Mouse (Mus musculus): ENCODE data around the gene Myh9. TPM values are rescaled to one million over a fixed set of nuclear protein-coding genes. Genes with fewer than 3 reads are reported as not detected.

Gene Myh9
- polyA plus RNA-seq, 1 experiment, result 95.0 TPM

- no peak for DNase-seq (ENCODE audit: low spot score)
Measured at GRCm38 (mm10) chr15:77828242-77828641, 13.7 kb downstream of the Myh9 start.

- DNase-seq (ENCODE audit: low spot score), result no peak
Measured at GRCm38 (mm10) chr15:77827794-77828193, 14.2 kb downstream of the Myh9 start.

GRCm38 (mm10) chr15:77827379-77827778 is 14.6 kb downstream of the Myh9 start:
- DNase-seq (ENCODE audit: low spot score), result no peak

GRCm38 (mm10) chr15:77825382-77825781 is 16.6 kb downstream of the Myh9 start:
- DNase-seq (ENCODE audit: low spot score), result no peak

- no peak for DNase-seq (ENCODE audit: low spot score)
Measured at GRCm38 (mm10) chr15:77824321-77824720, 17.7 kb downstream of the Myh9 start.

- DNase-seq (ENCODE audit: low spot score), result no peak
Measured at GRCm38 (mm10) chr15:77823634-77824033, 18.3 kb downstream of the Myh9 start.

- DNase-seq (ENCODE audit: low spot score), result no peak
Measured at GRCm38 (mm10) chr15:77823196-77823595, 18.8 kb downstream of the Myh9 start.

- no peak for DNase-seq (ENCODE audit: low spot score)
Measured at GRCm38 (mm10) chr15:77822671-77823070, 19.3 kb downstream of the Myh9 start.

- no peak for DNase-seq (ENCODE audit: low spot score)
Measured at GRCm38 (mm10) chr15:77822057-77822466, 19.9 kb downstream of the Myh9 start.

GRCm38 (mm10) chr15:77821424-77821823 is 20.6 kb downstream of the Myh9 start:
- DNase-seq (ENCODE audit: low spot score), result no peak

GRCm38 (mm10) chr15:77820480-77821163 is 21.4 kb downstream of the Myh9 start:
- DNase-seq (ENCODE audit: low spot score), result no peak

GRCm38 (mm10) chr15:77819894-77820387 is 22.0 kb downstream of the Myh9 start:
- DNase-seq (ENCODE audit: low spot score), result peak; percentile 56

GRCm38 (mm10) chr15:77818556-77819158 is 23.3 kb downstream of the Myh9 start:
- DNase-seq (ENCODE audit: low spot score), result no peak

- no peak for DNase-seq (ENCODE audit: low spot score)
Measured at GRCm38 (mm10) chr15:77817417-77817816, 24.6 kb downstream of the Myh9 start.

GRCm38 (mm10) chr15:77816601-77816950 is 25.4 kb downstream of the Myh9 start:
- DNase-seq (ENCODE audit: low spot score), result no peak

- DNase-seq (ENCODE audit: low spot score), result peak; percentile 54
Measured at GRCm38 (mm10) chr15:77815867-77816600, 25.9 kb downstream of the Myh9 start.

GRCm38 (mm10) chr15:77813639-77814375 is 28.2 kb downstream of the Myh9 start:
- DNase-seq (ENCODE audit: low spot score), result no peak

GRCm38 (mm10) chr15:77812578-77812977 is 29.4 kb downstream of the Myh9 start:
- no peak for DNase-seq (ENCODE audit: low spot score)

- DNase-seq (ENCODE audit: low spot score), result no peak
Measured at GRCm38 (mm10) chr15:77811099-77811760, 30.7 kb downstream of the Myh9 start.

GRCm38 (mm10) chr15:77810416-77811098 is 31.4 kb downstream of the Myh9 start:
- no peak for DNase-seq (ENCODE audit: low spot score)

- no peak for DNase-seq (ENCODE audit: low spot score)
Measured at GRCm38 (mm10) chr15:77809434-77809833, 32.5 kb downstream of the Myh9 start.

Measured in urinary bladder, adult 2 months (tissue).